Mouse (Mus musculus) CH12.LX (cell line): Measurements from ENCODE around the gene Wdr72. TPM values are rescaled to one million over a fixed set of nuclear protein-coding genes. Genes with fewer than 3 reads are reported as not detected.

Source experiments
- DNase-seq: peaks from one replicate; pipeline ENCODE4 v3.0.0-alpha.2; 2013; ENCODE audit errors: extremely low read depth
- H3K27ac ChIP-seq: 2 replicates; pipeline ENCODE4 v1.5.1; 2012; ENCODE audit warnings: low read depth, mild to moderate bottlenecking, control low read depth, moderate library complexity; ENCODE audit not compliant: insufficient read depth
- H3K27me3 ChIP-seq: replicated peaks from 2 replicates; pipeline ENCODE3; 2012; ENCODE audit warnings: inconsistent platforms
- H3K36me3 ChIP-seq, 2 experiments: replicated peaks in 1 of 2; 2 replicates each; pipeline versions ENCODE3 to v1.6.1; 2012; ENCODE audit warnings: inconsistent platforms in 1 of 2, low read length in 1 of 2, mild to moderate bottlenecking in 1 of 2, mixed read lengths in 1 of 2, moderate library complexity in 1 of 2; ENCODE audit not compliant: control insufficient read depth in 1 of 2, insufficient read depth in 1 of 2
- H3K4me1 ChIP-seq, 2 experiments: 2 replicates each; pipeline ENCODE4 v1.6.1; 2012; ENCODE audit warnings: inconsistent platforms in 1 of 2, moderate library complexity in 1 of 2; ENCODE audit not compliant: insufficient read depth in 2 of 2, control insufficient read depth in 1 of 2
- H3K4me2 ChIP-seq: 2 replicates; pipeline ENCODE4 v1.6.1; 2012; ENCODE audit warnings: low read depth, mild to moderate bottlenecking, control low read depth; ENCODE audit not compliant: poor library complexity, insufficient read depth, severe bottlenecking
- H3K4me3 ChIP-seq, 3 experiments: fragments of 150-350 bp in 1 of 3; sonication (generic) in 1 of 3; replicated peaks in 1 of 3; 2 replicates each; pipeline versions ENCODE3 to v1.5.1; 2011 to 2012; ENCODE audit warnings: low read depth in 2 of 3, low read length in 2 of 3, mild to moderate bottlenecking in 2 of 3, moderate library complexity in 2 of 3, control low read depth in 1 of 3, improper control_type of control experiment in 1 of 3, inconsistent platforms in 1 of 3, mixed read lengths in 1 of 3; ENCODE audit not compliant: poor library complexity in 1 of 3
- H3K79me2 ChIP-seq: replicated peaks from 2 replicates; pipeline ENCODE4 v1.6.1; 2012; ENCODE audit warnings: mild to moderate bottlenecking, moderate library complexity; ENCODE audit not compliant: control insufficient read depth, poor library complexity, insufficient read depth, severe bottlenecking; ENCODE audit errors: extremely low read depth
- H3K9ac ChIP-seq: 2 replicates; pipeline ENCODE4 v1.6.1; 2012; ENCODE audit warnings: low read depth, mild to moderate bottlenecking, control low read depth, moderate library complexity; ENCODE audit not compliant: insufficient read depth
- H3K9me3 ChIP-seq: replicated peaks from 2 replicates; pipeline ENCODE3; 2012; ENCODE audit warnings: low read length, inconsistent platforms, mixed read lengths
- BHLHE40 ChIP-seq: IDR thresholded peaks from 2 replicates; pipeline ENCODE4 v1.6.1; 2011; ENCODE audit warnings: mild to moderate bottlenecking, low read depth, low read length, improper control_type of control experiment
- CHD1 ChIP-seq: IDR thresholded peaks from 2 replicates; pipeline ENCODE4 v1.6.1; 2012; ENCODE audit warnings: low read depth, low read length, improper control_type of control experiment, inconsistent platforms
- CHD2 ChIP-seq: IDR thresholded peaks from 2 replicates; pipeline ENCODE4 v1.6.1; 2011; ENCODE audit warnings: low read length, improper control_type of control experiment
- E2F4 ChIP-seq: IDR thresholded peaks from 2 replicates; pipeline ENCODE4 v1.6.1; 2011; ENCODE audit warnings: low read depth, low read length, improper control_type of control experiment; ENCODE audit not compliant: insufficient replicate concordance
- ELF1 ChIP-seq: IDR thresholded peaks from 2 replicates; pipeline ENCODE4 v1.6.1; 2014; ENCODE audit warnings: low read depth, mild to moderate bottlenecking, inconsistent platforms, low read length, improper control_type of control experiment
- EP300 ChIP-seq: IDR thresholded peaks from 2 replicates; pipeline ENCODE4 v1.6.1; 2011; ENCODE audit warnings: low read length, improper control_type of control experiment
- GABPA ChIP-seq: IDR thresholded peaks from 2 replicates; pipeline ENCODE4 v1.6.1; 2012; ENCODE audit warnings: low read depth, low read length, improper control_type of control experiment, inconsistent platforms; ENCODE audit not compliant: insufficient replicate concordance
- HCFC1 ChIP-seq: IDR thresholded peaks from 2 replicates; pipeline ENCODE4 v1.6.1; 2012; ENCODE audit warnings: low read depth, mild to moderate bottlenecking, inconsistent platforms, low read length, improper control_type of control experiment
- IRF4 ChIP-seq: IDR thresholded peaks from 2 replicates; pipeline ENCODE4 v1.6.1; 2014; ENCODE audit warnings: low read depth, mild to moderate bottlenecking, inconsistent platforms, low read length, improper control_type of control experiment
- JUN ChIP-seq: IDR thresholded peaks from 2 replicates; pipeline ENCODE4 v1.6.1; 2011; ENCODE audit warnings: low read depth, mild to moderate bottlenecking, low read length, improper control_type of control experiment, moderate library complexity; ENCODE audit not compliant: insufficient read depth
- KAT2A ChIP-seq: IDR thresholded peaks from 2 replicates; pipeline ENCODE4 v1.6.1; 2012; ENCODE audit warnings: low read length, improper control_type of control experiment, inconsistent platforms; ENCODE audit not compliant: insufficient replicate concordance
- MAFK ChIP-seq: IDR thresholded peaks from 2 replicates; pipeline ENCODE4 v1.6.1; 2011; ENCODE audit warnings: low read length, improper control_type of control experiment; ENCODE audit not compliant: insufficient replicate concordance
- MAZ ChIP-seq: IDR thresholded peaks from 2 replicates; pipeline ENCODE4 v1.6.1; 2012; ENCODE audit warnings: low read depth, mild to moderate bottlenecking, inconsistent platforms, low read length, improper control_type of control experiment, moderate library complexity
- MEF2A ChIP-seq: IDR thresholded peaks from 2 replicates; pipeline ENCODE4 v1.6.1; 2014; ENCODE audit warnings: low read depth, mild to moderate bottlenecking, inconsistent platforms, low read length, improper control_type of control experiment, borderline replicate concordance
- MXI1 ChIP-seq: IDR thresholded peaks from 2 replicates; pipeline ENCODE4 v1.6.1; 2011; ENCODE audit warnings: mild to moderate bottlenecking, low read depth, low read length, improper control_type of control experiment
- MYC ChIP-seq: IDR thresholded peaks from 2 replicates; pipeline ENCODE4 v1.6.1; 2011; ENCODE audit warnings: low read depth, mild to moderate bottlenecking, improper control_type of control experiment, low read length
- NRF1 ChIP-seq: IDR thresholded peaks from 2 replicates; pipeline ENCODE4 v1.6.1; 2014; ENCODE audit warnings: low read depth, mild to moderate bottlenecking, inconsistent platforms, low read length, improper control_type of control experiment, moderate library complexity
- POLR2AphosphoS2 ChIP-seq: IDR thresholded peaks from 2 replicates; pipeline ENCODE4 v1.6.1; 2011; ENCODE audit warnings: low read depth, low read length, improper control_type of control experiment
- RCOR1 ChIP-seq: conservative IDR thresholded peaks from 2 replicates; pipeline ENCODE4 v1.6.1; 2012; ENCODE audit warnings: low read depth, mild to moderate bottlenecking, inconsistent platforms, low read length, improper control_type of control experiment
- SIN3A ChIP-seq: IDR thresholded peaks from 2 replicates; pipeline ENCODE4 v1.6.1; 2012; ENCODE audit warnings: low read length, improper control_type of control experiment, inconsistent platforms
- SMC3 ChIP-seq: IDR thresholded peaks from 2 replicates; pipeline ENCODE4 v1.6.1; 2011; ENCODE audit warnings: low read depth, low read length, improper control_type of control experiment
- TBP ChIP-seq: conservative IDR thresholded peaks from 2 replicates; pipeline ENCODE4 v1.6.1; 2011; ENCODE audit warnings: low read depth, low read length, improper control_type of control experiment
- UBTF ChIP-seq: IDR thresholded peaks from 2 replicates; pipeline ENCODE4 v1.6.1; 2012; ENCODE audit warnings: low read depth, mild to moderate bottlenecking, inconsistent platforms, low read length, improper control_type of control experiment, moderate library complexity
- USF2 ChIP-seq: conservative IDR thresholded peaks from 2 replicates; pipeline ENCODE4 v1.6.1; 2011; ENCODE audit warnings: low read depth, low read length, improper control_type of control experiment
- ZC3H11A ChIP-seq: IDR thresholded peaks from 2 replicates; pipeline ENCODE4 v1.6.1; 2012; ENCODE audit warnings: low read depth, mild to moderate bottlenecking, inconsistent platforms, low read length, improper control_type of control experiment
- ZMIZ1 ChIP-seq: IDR thresholded peaks from 2 replicates; pipeline ENCODE4 v1.6.1; 2012; ENCODE audit warnings: low read depth, mild to moderate bottlenecking, inconsistent platforms, low read length, improper control_type of control experiment
- ZNF384 ChIP-seq: IDR thresholded peaks from 2 replicates; pipeline ENCODE4 v1.6.1; 2012; ENCODE audit warnings: low read depth, low read length, improper control_type of control experiment, inconsistent platforms
- dilution Hi-C: fragments of 300-500 bp; cut with MboI; formaldehyde crosslinking; loops from 2 replicates; pipeline ENCODE4 v1.14.3; 2020; ENCODE audit warnings: low sequenced_read_pairs; ENCODE audit not compliant: extremely low pct_unique_long_range_greater_than_20kb, extremely low pct_ligation_motif_present
- in situ Hi-C: fragments of 300-500 bp; cut with MboI; formaldehyde crosslinking; loops from 3 replicates; pipeline ENCODE4 v1.14.3; 2019; ENCODE audit warnings: low sequenced_read_pairs, low pct_ligation_motif_present, low pct_unique_long_range_greater_than_20kb, mixed read lengths
- polyA plus RNA-seq: library from polyadenylated mRNA; unstranded; fragments of >175 nt; gene quantifications from 2 replicates; pipeline ENCODE4 v1.2.1, GENCODE M21; 2012; ENCODE audit warnings: low read depth; ENCODE audit not compliant: insufficient read length
- total RNA-seq, 2 experiments: library from RNA; depleted of rRNA; stranded (reverse); fragments of 300-350 nt in 1 of 2; fragments of >200 nt in 1 of 2; gene quantifications; 2 replicates each; pipeline ENCODE4 v1.2.3; 2012 to 2014

Wdr72 gene
- total and polyA plus RNA-seq, 3 experiments = 0.04 TPM; not detected in 2

DNA sequence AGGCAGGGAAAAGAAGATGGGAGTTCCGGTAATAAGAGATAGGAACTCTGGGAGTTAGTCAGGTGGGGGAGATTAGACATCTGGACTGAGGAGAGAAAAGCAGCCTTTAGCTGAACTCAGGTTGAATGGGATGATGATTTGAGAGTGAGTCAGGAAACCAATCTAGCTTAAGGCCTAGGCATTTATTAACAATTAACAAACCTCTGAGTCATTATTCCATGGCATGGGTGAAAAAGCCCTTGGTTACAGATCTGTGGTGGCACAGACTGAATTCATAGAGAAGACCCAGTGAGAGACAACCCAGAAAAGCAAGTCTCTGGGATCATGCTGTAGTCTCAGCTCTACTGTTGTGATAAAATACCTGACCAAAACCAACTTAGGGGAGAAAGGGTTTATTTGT lies 7.5 kb upstream of the Wdr72 start:
- no peaks in the 10 kb centered on the region for H3K79me2 ChIP-seq
- no peak overlapping the region for H3K4me3 ChIP-seq
- H3K36me3 ChIP-seq = no peaks in the 10 kb centered on the region
- H3K9ac ChIP-seq = no peak overlapping the region
- in situ Hi-C loops (no loop called here), dilution Hi-C loops (no loop called here)
- no peak for DNase-seq
- TF ChIP-seq MXI1 = no peak
- no peak for TF ChIP-seq MYC
- TF ChIP-seq MAFK = no peak
- no peak for TF ChIP-seq SMC3
- no peak for TF ChIP-seq ZC3H11A
- TF ChIP-seq JUN = no peak
- no peak for TF ChIP-seq SIN3A
- TF ChIP-seq TBP = no peak
- TF ChIP-seq ELF1 = no peak
- TF ChIP-seq UBTF = no peak
- no peak for TF ChIP-seq IRF4
- no peak for TF ChIP-seq EP300
- no peak for TF ChIP-seq CHD1
- no peak for TF ChIP-seq POLR2AphosphoS2
- no peak for TF ChIP-seq GABPA
- TF ChIP-seq CHD2 = no peak
- TF ChIP-seq NRF1 = no peak
- no peak for TF ChIP-seq HCFC1
- TF ChIP-seq E2F4 = no peak
- TF ChIP-seq USF2 = no peak
- no peak overlapping the region for H3K4me2 ChIP-seq
- H3K4me1 ChIP-seq = no peaks in the 10 kb centered on the region
- no peaks in the 10 kb centered on the region for H3K9me3 ChIP-seq
- peaks cover 2% of the 10 kb centered on the region for H3K27me3 ChIP-seq
- no peak overlapping the region for H3K27ac ChIP-seq

DNA sequence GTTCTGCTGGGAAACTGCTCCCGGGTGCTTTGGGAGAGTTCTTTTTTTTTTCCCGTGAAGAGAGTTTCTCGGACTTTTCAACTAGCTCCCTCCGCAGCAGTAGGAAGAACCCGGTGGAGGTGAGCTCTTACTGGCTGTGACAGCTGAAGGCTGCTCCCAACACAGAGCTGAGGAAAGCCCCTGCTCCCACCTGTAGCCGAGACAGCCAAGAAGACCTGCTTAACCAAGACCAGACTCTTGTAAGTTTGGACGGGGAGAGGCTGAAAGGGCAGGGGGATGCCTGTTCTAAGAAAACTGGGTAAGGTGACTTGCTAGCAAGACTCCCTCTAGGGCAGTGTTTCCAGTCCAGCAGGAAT lies 283 bp downstream of the Wdr72 start:
- Histone ChIP-seq H3K36me3 (no peaks in the 10 kb centered on the region), H3K27ac (no peak overlapping the region), H3K27me3 (no peaks in the 10 kb centered on the region), H3K4me3 (no peak overlapping the region), H3K9me3 (no peaks in the 10 kb centered on the region), H3K4me2 (no peak overlapping the region), H3K9ac (no peak overlapping the region), H3K4me1 (no peaks in the 10 kb centered on the region), H3K79me2 (no peaks in the 10 kb centered on the region)
- no peak for DNase-seq
- in situ Hi-C loops = no loop called here
- dilution Hi-C loops = no loop called here
- TF ChIP-seq RCOR1 (no peak), MAZ (no peak), MEF2A (no peak), KAT2A (no peak), E2F4 (no peak), BHLHE40 (no peak), ZMIZ1 (no peak), EP300 (no peak), ZNF384 (no peak)
